Mouse (Mus musculus) lung, embryonic 15.5 days (tissue): ENCODE data around the gene Msantd1. TPM values are rescaled to one million over a fixed set of nuclear protein-coding genes. Genes with fewer than 3 reads are reported as not detected.

Experiments used
- ATAC-seq: fragments of 200-750 bp; cut with Nextera tagmentation; 2 replicates; pipeline ENCODE4 v1.8.0; 2017; ENCODE audit warnings: moderate number of reproducible peaks, borderline replicate concordance; ENCODE audit not compliant: low FRiP score, low TSS enrichment; ENCODE audit errors: extremely low read depth
- H3K27ac ChIP-seq: fragments of 300-500 bp; sonication (generic); 2 replicates; pipeline ENCODE4 v1.5.1; 2015; ENCODE audit warnings: moderate library complexity, mild to moderate bottlenecking, inconsistent platforms
- H3K27me3 ChIP-seq: fragments of 300-500 bp; sonication (generic); 2 replicates; pipeline ENCODE4 v1.6.1; 2015; ENCODE audit warnings: inconsistent platforms
- H3K36me3 ChIP-seq: fragments of 300-500 bp; sonication (generic); 2 replicates; pipeline ENCODE4 v1.6.1; 2015; ENCODE audit warnings: inconsistent platforms
- H3K4me1 ChIP-seq: fragments of 300-500 bp; sonication (generic); 2 replicates; pipeline ENCODE4 v1.6.1; 2015; ENCODE audit warnings: inconsistent platforms
- H3K4me2 ChIP-seq: fragments of 300-500 bp; sonication (generic); 2 replicates; pipeline ENCODE4 v1.6.1; 2015; ENCODE audit warnings: inconsistent platforms, mild to moderate bottlenecking, moderate library complexity
- H3K4me3 ChIP-seq: fragments of 300-500 bp; sonication (generic); 2 replicates; pipeline ENCODE4 v1.5.1; 2015; ENCODE audit warnings: mild to moderate bottlenecking, inconsistent platforms
- H3K9ac ChIP-seq: fragments of 300-500 bp; sonication (generic); 2 replicates; pipeline ENCODE4 v1.6.1; 2015; ENCODE audit warnings: inconsistent platforms
- H3K9me3 ChIP-seq: fragments of 300-500 bp; sonication (generic); 2 replicates; pipeline ENCODE4 v1.6.1; 2016; ENCODE audit warnings: inconsistent platforms
- WGBS: fragments of 180-500 bp; shearing (Covaris S2); methylation state at CpG from one replicate; pipeline ENCODE4 v1.1.7; 2015; 5-methylcytosine and 5-hydroxymethylcytosine counted together
- polyA plus RNA-seq: library from polyadenylated mRNA; unstranded; fragments of >200 nt; fragmentation: Nextera tagmentation; extraction: Ambion mirVana; gene quantifications from 2 replicates; pipeline ENCODE4 v1.2.1, GENCODE M21; 2015

The Msantd1 gene
- polyA plus RNA-seq, 1 experiment from 2014 or later: 0.79 TPM

- H3K27ac ChIP-seq: no peak overlapping the region
- no peaks in the 10 kb centered on the region for H3K9me3 ChIP-seq
- no peak overlapping the region for H3K9ac ChIP-seq
- H3K4me3 ChIP-seq: peak overlapping the region; percentile 96; the same call in 1 of the 2 replicates
- ATAC-seq: no peak
- H3K36me3 ChIP-seq: no peaks in the 10 kb centered on the region
- WGBS: 85% methylated on average over 8 of the region's 8 CpGs
- H3K4me2 ChIP-seq: peak overlapping the region; percentile 82
- peaks cover 38% of the 10 kb centered on the region for H3K4me1 ChIP-seq
- no peaks in the 10 kb centered on the region for H3K27me3 ChIP-seq
Observed at GRCm38 (mm10) chr5:34951161-34951834, 43.5 kb downstream of the Msantd1 start.

GRCm38 (mm10) chr5:34954508-34954907 is 46.7 kb downstream of the Msantd1 start:
- Histone ChIP-seq H3K27ac (no peak overlapping the region), H3K4me1 (peaks cover 51% of the 10 kb centered on the region), H3K27me3 (no peaks in the 10 kb centered on the region), H3K4me3 (no peak overlapping the region), H3K9ac (no peak overlapping the region), H3K4me2 (no peak overlapping the region), H3K9me3 (no peaks in the 10 kb centered on the region), H3K36me3 (no peaks in the 10 kb centered on the region)
- ATAC-seq: no peak
- WGBS: 61% methylated on average over 6 of the region's 6 CpGs

GRCm38 (mm10) chr5:34955630-34956029 is 47.8 kb downstream of the Msantd1 start:
- no peak overlapping the region for H3K4me2 ChIP-seq
- H3K27ac ChIP-seq: no peak overlapping the region
- H3K4me1 ChIP-seq: peaks cover 44% of the 10 kb centered on the region
- no peaks in the 10 kb centered on the region for H3K9me3 ChIP-seq
- H3K27me3 ChIP-seq: no peaks in the 10 kb centered on the region
- H3K36me3 ChIP-seq: no peaks in the 10 kb centered on the region
- no peak overlapping the region for H3K9ac ChIP-seq
- no peak overlapping the region for H3K4me3 ChIP-seq
- WGBS: 25% methylated on average over 5 of the region's 5 CpGs
- peak; percentile 24; the same call in 1 of the 2 replicates for ATAC-seq

GRCm38 (mm10) chr5:34956151-34956550 is 48.3 kb downstream of the Msantd1 start:
- no peaks in the 10 kb centered on the region for H3K36me3 ChIP-seq

GRCm38 (mm10) chr5:34957015-34957414 is 49.2 kb downstream of the Msantd1 start:
- H3K4me3 ChIP-seq: no peak overlapping the region
- ATAC-seq: peak; percentile 42; the same call in 1 of the 2 replicates
- H3K4me2 ChIP-seq: no peak overlapping the region
- no peaks in the 10 kb centered on the region for H3K36me3 ChIP-seq
- H3K4me1 ChIP-seq: peaks cover 32% of the 10 kb centered on the region
- no peaks in the 10 kb centered on the region for H3K9me3 ChIP-seq
- no peak overlapping the region for H3K9ac ChIP-seq
- 33% methylated on average over 2 of the region's 2 CpGs for WGBS
- H3K27ac ChIP-seq: no peak overlapping the region
- H3K27me3 ChIP-seq: no peaks in the 10 kb centered on the region

More at GRCm38 (mm10) chr5:34956151-34956550, 48.3 kb downstream of the Msantd1 start:
- Histone ChIP-seq H3K4me1 (peaks cover 38% of the 10 kb centered on the region), H3K4me2 (no peak overlapping the region), H3K4me3 (no peak overlapping the region), H3K27me3 (no peaks in the 10 kb centered on the region), H3K27ac (0 out of 2 replicates have a peak overlapping the region, but pooled peaks have one; percentile 21), H3K9ac (no peak overlapping the region), H3K9me3 (no peaks in the 10 kb centered on the region)
- WGBS: 63% methylated on average over 7 of the region's 7 CpGs
- ATAC-seq: no peak

GRCm38 (mm10) chr5:34960021-34960420 is 52.2 kb downstream of the Msantd1 start:
- no peak overlapping the region for H3K4me2 ChIP-seq
- H3K4me1 ChIP-seq: peaks cover 25% of the 10 kb centered on the region
- H3K27me3 ChIP-seq: no peaks in the 10 kb centered on the region
- H3K27ac ChIP-seq: no peak overlapping the region
- ATAC-seq: no peak
- H3K9ac ChIP-seq: no peak overlapping the region
- no peak overlapping the region for H3K4me3 ChIP-seq
- WGBS: 65% methylated on average over 1 of the region's 1 CpGs
- peaks cover 6% of the 10 kb centered on the region for H3K36me3 ChIP-seq
- H3K9me3 ChIP-seq: no peaks in the 10 kb centered on the region

- ATAC-seq: no peak
- H3K9me3 ChIP-seq: no peaks in the 10 kb centered on the region
- H3K27me3 ChIP-seq: no peaks in the 10 kb centered on the region
- no peak overlapping the region for H3K4me3 ChIP-seq
- no peak overlapping the region for H3K27ac ChIP-seq
- H3K36me3 ChIP-seq: peaks cover 31% of the 10 kb centered on the region
- WGBS: 95% methylated on average over 12 of the region's 12 CpGs
- H3K9ac ChIP-seq: no peak overlapping the region
- no peak overlapping the region for H3K4me2 ChIP-seq
- no peaks in the 10 kb centered on the region for H3K4me1 ChIP-seq
Observed at GRCm38 (mm10) chr5:34965531-34965930, 57.7 kb downstream of the Msantd1 start.

- Histone ChIP-seq H3K9me3 (no peaks in the 10 kb centered on the region), H3K36me3 (peaks cover 31% of the 10 kb centered on the region), H3K4me2 (no peak overlapping the region), H3K4me3 (no peak overlapping the region), H3K27ac (peak overlapping the region; percentile 35; the same call in 1 of the 2 replicates), H3K4me1 (no peaks in the 10 kb centered on the region), H3K27me3 (no peaks in the 10 kb centered on the region), H3K9ac (no peak overlapping the region)
- 80% methylated on average over 5 of the region's 5 CpGs for WGBS
- peak; percentile 62; the same call in 1 of the 2 replicates for ATAC-seq
Observed at GRCm38 (mm10) chr5:34968386-34968785, 60.6 kb downstream of the Msantd1 start.

GRCm38 (mm10) chr5:34972471-34972870 is 64.7 kb downstream of the Msantd1 start:
- Histone ChIP-seq H3K36me3 (peaks cover 30% of the 10 kb centered on the region), H3K9me3 (no peaks in the 10 kb centered on the region), H3K4me1 (no peaks in the 10 kb centered on the region), H3K27ac (no peak overlapping the region), H3K9ac (no peak overlapping the region), H3K4me3 (no peak overlapping the region), H3K27me3 (no peaks in the 10 kb centered on the region), H3K4me2 (no peak overlapping the region)
- WGBS: 78% methylated on average over 3 of the region's 3 CpGs
- no peak for ATAC-seq

Other genes with a start within 250 kb of the Msantd1 start
- gene Nop14, start 247.9 kb upstream of the Msantd1 start, polyA plus RNA-seq: 21.2 and 21.3 TPM in 2 replicates
- 1.9 and 2.2 TPM in 2 replicates for gene Grk4, start 247.6 kb upstream of the Msantd1 start, polyA plus RNA-seq
- 11.1 and 13.5 TPM in 2 replicates for gene Htt, start 146.3 kb upstream of the Msantd1 start, polyA plus RNA-seq
- 32.3 and 35.3 TPM in 2 replicates for gene Rgs12, start 41.4 kb downstream of the Msantd1 start, polyA plus RNA-seq
- gene Hgfac, start 133.5 kb downstream of the Msantd1 start, polyA plus RNA-seq: 0.56 and 1.8 TPM in 2 replicates
- gene Dok7, start 148.8 kb downstream of the Msantd1 start, polyA plus RNA-seq: 1.6 and 2.6 TPM in 2 replicates
- 130 and 145 TPM in 2 replicates for gene Lrpap1, start 197.8 kb downstream of the Msantd1 start, polyA plus RNA-seq